Mouse (Mus musculus): ENCODE results near the gene Atg101. TPM values are rescaled to one million over a fixed set of nuclear protein-coding genes. Genes with fewer than 3 reads are reported as not detected.

Atg101 gene
- total and polyA plus RNA-seq, 3 experiments, result 75.2 to 75.5 TPM; not detected in 1

GRCm38 (mm10) chr15:101328876-101329563, 44.9 kb downstream of the Atg101 start:
- Histone ChIP-seq H3K9ac (ENCODE audit: control insufficient read depth, low read depth, low read length, poor library complexity, severe bottlenecking) (no peak overlapping the region), H3K27ac (ENCODE audit: control insufficient read depth, low read depth, low read length) (no peak overlapping the region), H3K4me1 (ENCODE audit: control insufficient read depth in 1 of 2, insufficient read depth in 2 of 2, low read length in 2 of 2) (no peaks in the 10 kb centered on the region), H3K4me3 (ENCODE audit: control insufficient read depth in 1 of 2, insufficient read depth in 1 of 2, low read depth in 2 of 2, low read length in 2 of 2) (no peak overlapping the region), H3K79me2 (ENCODE audit: control insufficient read depth, insufficient read depth, low read length, poor library complexity) (no peaks in the 10 kb centered on the region), H3K27me3 (ENCODE audit: control insufficient read depth in 1 of 2, insufficient read depth in 2 of 2, low read length in 2 of 2) (no peaks in the 10 kb centered on the region), H3K36me3 (ENCODE audit: control insufficient read depth in 1 of 2, insufficient read depth in 2 of 2, low read length in 2 of 2) (no peaks in the 10 kb centered on the region), H3K9me3 (replicated peaks; ENCODE audit: insufficient read depth, low read length) (no peaks in the 10 kb centered on the region)
- DNase-seq (ENCODE audit: low read depth, low spot score), result no peak
- TF ChIP-seq ZC3H11A (IDR thresholded peaks at IDR 0.05; ENCODE audit: low read depth, low read length), result no peak
- no peak for TF ChIP-seq USF2 (IDR thresholded peaks at IDR 0.05; ENCODE audit: borderline replicate concordance in 1 of 2, insufficient read depth in 1 of 2, low read depth in 1 of 2, low read length in 2 of 2)
- no peak for TF ChIP-seq POLR2AphosphoS5 (IDR thresholded peaks at IDR 0.05; ENCODE audit: borderline replicate concordance, low read depth, low read length)
- TF ChIP-seq MAX (IDR thresholded peaks at IDR 0.05; ENCODE audit: low read length), result no peak
- TF ChIP-seq SMC3 (IDR thresholded peaks at IDR 0.05; ENCODE audit: low read depth, low read length), result no peak
- TF ChIP-seq ZNF384 (IDR thresholded peaks at IDR 0.05; ENCODE audit: low read depth, low read length), result no peak
- no peak for TF ChIP-seq RCOR1 (IDR thresholded peaks at IDR 0.05; ENCODE audit: low read depth, low read length)
- TF ChIP-seq MXI1 (IDR thresholded peaks at IDR 0.05; ENCODE audit: low read depth, low read length), result no peak
- no peak for TF ChIP-seq RAD21 (IDR thresholded peaks at IDR 0.05; ENCODE audit: low read depth, low read length)
- no peak for TF ChIP-seq TBP (IDR thresholded peaks at IDR 0.05; ENCODE audit: low read depth, low read length)
- TF ChIP-seq E2F4 (IDR thresholded peaks at IDR 0.05; ENCODE audit: borderline replicate concordance, low read depth, low read length), result no peak
- TF ChIP-seq TCF12 (IDR thresholded peaks at IDR 0.05; ENCODE audit: low read depth, low read length), result no peak
- no peak for TF ChIP-seq NRF1 (IDR thresholded peaks at IDR 0.05; ENCODE audit: insufficient read depth, low read depth, low read length, poor library complexity, severe bottlenecking)

GRCm38 (mm10) chr15:101329564-101329892, 45.5 kb downstream of the Atg101 start:
- no peaks in the 10 kb centered on the region for H3K79me2 ChIP-seq (ENCODE audit: control insufficient read depth, insufficient read depth, low read length, poor library complexity)
- no peaks in the 10 kb centered on the region for H3K4me1 ChIP-seq (ENCODE audit: control insufficient read depth in 1 of 2, insufficient read depth in 2 of 2, low read length in 2 of 2)
- no peak overlapping the region for H3K9ac ChIP-seq (ENCODE audit: control insufficient read depth, low read depth, low read length, poor library complexity, severe bottlenecking)
- no peaks in the 10 kb centered on the region for H3K36me3 ChIP-seq (ENCODE audit: control insufficient read depth in 1 of 2, insufficient read depth in 2 of 2, low read length in 2 of 2)
- no peak overlapping the region for H3K27ac ChIP-seq (ENCODE audit: control insufficient read depth, low read depth, low read length)
- H3K9me3 ChIP-seq (replicated peaks; ENCODE audit: insufficient read depth, low read length), result no peaks in the 10 kb centered on the region
- no peak overlapping the region for H3K4me3 ChIP-seq (ENCODE audit: control insufficient read depth in 1 of 2, insufficient read depth in 1 of 2, low read depth in 2 of 2, low read length in 2 of 2)
- DNase-seq (ENCODE audit: low read depth, low spot score), result no peak
- TF ChIP-seq ZC3H11A (IDR thresholded peaks at IDR 0.05; ENCODE audit: low read depth, low read length) (no peak), USF2 (IDR thresholded peaks at IDR 0.05; ENCODE audit: borderline replicate concordance in 1 of 2, insufficient read depth in 1 of 2, low read depth in 1 of 2, low read length in 2 of 2) (no peak), MYC (IDR thresholded peaks at IDR 0.05; ENCODE audit: low read depth, low read length) (no peak), CTCF (IDR thresholded peaks at IDR 0.05 in 2 of 3, conservative IDR thresholded peaks at IDR 0.05 in 1 of 3; ENCODE audit: control insufficient read depth in 1 of 3, insufficient read depth in 1 of 3, low read depth in 2 of 3, low read length in 3 of 3, poor library complexity in 1 of 3, severe bottlenecking in 1 of 3) (no peak), TBP (IDR thresholded peaks at IDR 0.05; ENCODE audit: low read depth, low read length) (no peak), BHLHE40 (IDR thresholded peaks at IDR 0.05; ENCODE audit: borderline replicate concordance, low read depth, low read length) (no peak), GATA1 (IDR thresholded peaks at IDR 0.05; ENCODE audit: low read depth, low read length) (no peak), CHD2 (IDR thresholded peaks at IDR 0.05; ENCODE audit: low read length) (no peak), ETS1 (IDR thresholded peaks at IDR 0.05; ENCODE audit: low read depth, low read length) (no peak), E2F4 (IDR thresholded peaks at IDR 0.05; ENCODE audit: borderline replicate concordance, low read depth, low read length) (no peak), ZMIZ1 (IDR thresholded peaks at IDR 0.05; ENCODE audit: low read depth, low read length) (no peak), UBTF (IDR thresholded peaks at IDR 0.05; ENCODE audit: borderline replicate concordance, insufficient read depth, low read depth, low read length) (no peak), EP300 (IDR thresholded peaks at IDR 0.05; ENCODE audit: low read depth in 1 of 2, low read length in 2 of 2) (no peak), HCFC1 (IDR thresholded peaks at IDR 0.05; ENCODE audit: low read depth, low read length) (no peak), TCF12 (IDR thresholded peaks at IDR 0.05; ENCODE audit: low read depth, low read length) (no peak), ELF1 (IDR thresholded peaks at IDR 0.05; ENCODE audit: low read depth, low read length) (no peak), MAZ (IDR thresholded peaks at IDR 0.05; ENCODE audit: low read depth, low read length) (no peak), MYB (IDR thresholded peaks at IDR 0.05; ENCODE audit: low read depth, low read length) (no peak)
- H3K27me3 ChIP-seq (ENCODE audit: control insufficient read depth in 1 of 2, insufficient read depth in 2 of 2, low read length in 2 of 2), result no peaks in the 10 kb centered on the region

Data from MEL (cell line).